In genomic region chr3:22957422-22957821, GRCm38 (mm10) we compare ENCODE assay signal across 30 mouse cellular contexts.
A peak's percentile ranks its signal among the peaks of the same experiment; 100 is the strongest.
DNase-seq lines count a peak whose midpoint lies in the region; ATAC-seq and TF ChIP-seq lines count a peak whose summit lies in the region.
"Had no signal": no experiment of that assay in that cellular context is flagged by ENCODE, and none has a peak within 500 bp of the region (broad histone marks: within the 10 kb centered on the region; RNA-seq: fewer than 3 reads in every experiment).

No protein-coding gene starts in this region.

- ATAC-seq in hindbrain, embryonic 14.5 days (ENCODE audit: low FRiP score), result no peak
- ATAC-seq in hindbrain, embryonic 13.5 days (ENCODE audit: low FRiP score), result no peak
- ATAC-seq in limb, embryonic 14.5 days (ENCODE audit: low FRiP score, low read depth), result no peak
- ATAC-seq: activated CD4-positive, CD25-positive, alpha-beta regulatory T cell, adult 4 months; hindbrain, embryonic 16.5 days; intestine, embryonic 15.5 days had no signal

- DNase-seq in hindbrain, embryonic 14.5 days (ENCODE audit: low spot score), result peak; percentile 35
- peak; percentile 12 for DNase-seq in limb, embryonic 14.5 days (ENCODE audit: low spot score)
- DNase-seq in limb, embryonic 10.5 days (ENCODE audit: low spot score), result no peak
- peak; percentile 36 for DNase-seq in brain, adult 2 months (ENCODE audit: low read depth, low spot score)
- DNase-seq in brain, embryonic 18.5 days (ENCODE audit: low read depth, low spot score), result peak; percentile 28
- no peak for DNase-seq in heart, postnatal 4 days
- DNase-seq: adrenal gland, adult 8-10 months; B cell, adult 2 months; cerebellum, adult 11-12 months; cerebellum, adult 9-11 months; embryo, embryonic 11 days; gastrocnemius, postnatal 14 days; heart, postnatal 36 days; kidney, adult 8-10 months; kidney, postnatal 10 days; layer of hippocampus, postnatal 36 days; liver, embryonic 13.5 days; lung, adult 18-20 months; lung, postnatal 10 days; right cerebral cortex, postnatal 14 days; thymus, postnatal 4 days had no signal

- no peaks in the 10 kb centered on the region for H3K27me3 ChIP-seq in hindbrain, embryonic 14.5 days (ENCODE audit: control insufficient read depth, insufficient read depth, low read length)
- no peaks in the 10 kb centered on the region for H3K27me3 ChIP-seq in hindbrain, embryonic 13.5 days
- no peaks in the 10 kb centered on the region for H3K27me3 ChIP-seq in limb, embryonic 14.5 days (ENCODE audit: control insufficient read depth, insufficient read depth, low read length)
- H3K27me3 ChIP-seq in limb, embryonic 10.5 days (ENCODE audit: low read depth, poor library complexity, severe bottlenecking), result no peaks in the 10 kb centered on the region
- H3K27me3 ChIP-seq: embryonic facial prominence, embryonic 13.5 days; intestine, embryonic 15.5 days; limb, embryonic 15.5 days; liver, embryonic 13.5 days had no signal

- no peaks in the 10 kb centered on the region for H3K36me3 ChIP-seq in hindbrain, embryonic 14.5 days (replicated peaks; ENCODE audit: control insufficient read depth, insufficient read depth)
- no peaks in the 10 kb centered on the region for H3K36me3 ChIP-seq in hindbrain, embryonic 13.5 days
- H3K36me3 ChIP-seq in limb, embryonic 14.5 days (ENCODE audit: control insufficient read depth, insufficient read depth, low read length), result no peaks in the 10 kb centered on the region
- H3K36me3 ChIP-seq in limb, embryonic 10.5 days, result no peaks in the 10 kb centered on the region
- H3K36me3 ChIP-seq: embryonic facial prominence, embryonic 13.5 days; intestine, embryonic 15.5 days; limb, embryonic 15.5 days; liver, embryonic 13.5 days; midbrain, embryonic 10.5 days had no signal

- no peak for TF ChIP-seq POLR2A in limb, embryonic 14.5 days (IDR thresholded peaks at IDR 0.05; ENCODE audit: borderline replicate concordance, extremely low read depth, insufficient read depth, insufficient read length)

- H3K4me2 ChIP-seq in hindbrain, embryonic 14.5 days (replicated peaks), result no peak overlapping the region
- H3K4me2 ChIP-seq in hindbrain, embryonic 13.5 days, result no peak overlapping the region
- no peak overlapping the region for H3K4me2 ChIP-seq in limb, embryonic 14.5 days (replicated peaks; ENCODE audit: low read depth, low read length, severe bottlenecking)
- H3K4me2 ChIP-seq: embryonic facial prominence, embryonic 13.5 days; heart, embryonic 11.5 days; intestine, embryonic 15.5 days; limb, embryonic 15.5 days; liver, embryonic 13.5 days had no signal

- H3K27ac ChIP-seq in hindbrain, embryonic 14.5 days, result no peak overlapping the region
- no peak overlapping the region for H3K27ac ChIP-seq in hindbrain, embryonic 13.5 days
- H3K27ac ChIP-seq in limb, embryonic 14.5 days (replicated peaks; ENCODE audit: low read depth, low read length), result no peak overlapping the region
- no peak overlapping the region for H3K27ac ChIP-seq in limb, embryonic 10.5 days
- H3K27ac ChIP-seq: embryonic facial prominence, embryonic 13.5 days; intestine, embryonic 15.5 days; limb, embryonic 15.5 days; liver, embryonic 13.5 days; midbrain, embryonic 10.5 days had no signal

- no peak overlapping the region for H3K9ac ChIP-seq in hindbrain, embryonic 14.5 days
- H3K9ac ChIP-seq in hindbrain, embryonic 13.5 days, result no peak overlapping the region
- no peak overlapping the region for H3K9ac ChIP-seq in limb, embryonic 14.5 days (ENCODE audit: low read depth, low read length, severe bottlenecking)
- H3K9ac ChIP-seq: embryonic facial prominence, embryonic 13.5 days; intestine, embryonic 15.5 days; limb, embryonic 15.5 days; liver, embryonic 13.5 days had no signal

- H3K4me3 ChIP-seq in hindbrain, embryonic 14.5 days (replicated peaks; ENCODE audit: low read length), result no peak overlapping the region
- no peak overlapping the region for H3K4me3 ChIP-seq in hindbrain, embryonic 13.5 days
- no peak overlapping the region for H3K4me3 ChIP-seq in limb, embryonic 14.5 days (replicated peaks; ENCODE audit: low read length)
- H3K4me3 ChIP-seq in limb, embryonic 10.5 days, result no peak overlapping the region
- H3K4me3 ChIP-seq: embryonic facial prominence, embryonic 13.5 days; erythroblast, embryonic 14.5 days; intestine, embryonic 15.5 days; limb, embryonic 15.5 days; liver, embryonic 13.5 days; midbrain, embryonic 10.5 days had no signal

- no peaks in the 10 kb centered on the region for H3K9me3 ChIP-seq in hindbrain, embryonic 14.5 days (ENCODE audit: control insufficient read depth, low read length)
- no peaks in the 10 kb centered on the region for H3K9me3 ChIP-seq in hindbrain, embryonic 13.5 days
- no peaks in the 10 kb centered on the region for H3K9me3 ChIP-seq in limb, embryonic 14.5 days (ENCODE audit: control insufficient read depth, low read length)
- H3K9me3 ChIP-seq in limb, embryonic 10.5 days (replicated peaks), result no peaks in the 10 kb centered on the region
- H3K9me3 ChIP-seq: embryonic facial prominence, embryonic 13.5 days; intestine, embryonic 15.5 days; limb, embryonic 15.5 days; liver, embryonic 13.5 days; midbrain, embryonic 10.5 days had no signal

- 60% methylated on average over 1 of the region's 1 CpGs for WGBS in hindbrain, embryonic 14.5 days
- WGBS in hindbrain, embryonic 13.5 days, result 63% methylated on average over 1 of the region's 1 CpGs
- WGBS in limb, embryonic 14.5 days, result 67% methylated on average over 1 of the region's 1 CpGs
- 98% methylated on average over 1 of the region's 1 CpGs for WGBS in limb, embryonic 10.5 days

- H3K4me1 ChIP-seq in hindbrain, embryonic 14.5 days (replicated peaks; ENCODE audit: control insufficient read depth, insufficient read depth, low read length), result no peaks in the 10 kb centered on the region
- H3K4me1 ChIP-seq in hindbrain, embryonic 13.5 days (replicated peaks), result no peaks in the 10 kb centered on the region
- no peaks in the 10 kb centered on the region for H3K4me1 ChIP-seq in limb, embryonic 14.5 days (ENCODE audit: control insufficient read depth, insufficient read depth, low read length)
- H3K4me1 ChIP-seq in limb, embryonic 10.5 days, result no peaks in the 10 kb centered on the region
- H3K4me1 ChIP-seq: embryonic facial prominence, embryonic 13.5 days; intestine, embryonic 15.5 days; limb, embryonic 15.5 days; liver, embryonic 13.5 days; midbrain, embryonic 10.5 days had no signal

Comparison
In these comparisons a context has a peak if more than half of its experiments do, and no peak if none do; other contexts are left out.
1. DNase-seq: peak in hindbrain, embryonic 14.5 days (single experiment), limb, embryonic 14.5 days (single experiment), brain, adult 2 months (single experiment) and brain, embryonic 18.5 days (single experiment); none in limb, embryonic 10.5 days (single experiment) and heart, postnatal 4 days (single experiment).